Mouse (Mus musculus): Measurements from ENCODE around the gene Ece1. TPM values are rescaled to one million over a fixed set of nuclear protein-coding genes. Genes with fewer than 3 reads are reported as not detected.
"Not testable (repeated sequence)": the region's sequence is repeated elsewhere in the genome, so short reads cannot be mapped to it uniquely, and the experiment has no call there.

Ece1 gene
- polyA plus RNA-seq, 2 experiments, result 42.4 to 45.7 TPM

GRCm38 (mm10) chr4:137838791-137839190 is 23.2 kb upstream of the Ece1 start:
- no peaks in the 10 kb centered on the region for H3K9me3 ChIP-seq (ENCODE audit: control insufficient read depth, low read length)
- WGBS, result 90% methylated on average over 2 of the region's 2 CpGs
- DNase-seq (ENCODE audit: low spot score) (no peak), ATAC-seq (ENCODE audit: low FRiP score, low read depth) (no peak)
- H3K27ac ChIP-seq (replicated peaks; ENCODE audit: low read depth, low read length), result no peak overlapping the region
- TF ChIP-seq POLR2A (IDR thresholded peaks at IDR 0.05; ENCODE audit: borderline replicate concordance, extremely low read depth, insufficient read depth, insufficient read length), result no peak
- H3K36me3 ChIP-seq (ENCODE audit: control insufficient read depth, insufficient read depth, low read length), result no peaks in the 10 kb centered on the region
- no peak overlapping the region for H3K4me3 ChIP-seq (replicated peaks; ENCODE audit: low read length)
- peaks cover 4% of the 10 kb centered on the region; the same call in 1 of the 2 replicates for H3K4me1 ChIP-seq (ENCODE audit: control insufficient read depth, insufficient read depth, low read length)
- H3K4me2 ChIP-seq (replicated peaks; ENCODE audit: low read depth, low read length, severe bottlenecking), result no peak overlapping the region
- H3K27me3 ChIP-seq (ENCODE audit: control insufficient read depth, insufficient read depth, low read length), result no peaks in the 10 kb centered on the region
- no peak overlapping the region for H3K9ac ChIP-seq (ENCODE audit: low read depth, low read length, severe bottlenecking)

GRCm38 (mm10) chr4:137839452-137839851 is 22.6 kb upstream of the Ece1 start:
- no peak for TF ChIP-seq POLR2A (IDR thresholded peaks at IDR 0.05; ENCODE audit: borderline replicate concordance, extremely low read depth, insufficient read depth, insufficient read length)
- H3K4me2 ChIP-seq (replicated peaks; ENCODE audit: low read depth, low read length, severe bottlenecking), result no peak overlapping the region
- no peak overlapping the region for H3K4me3 ChIP-seq (replicated peaks; ENCODE audit: low read length)

GRCm38 (mm10) chr4:137844656-137845055 is 17.4 kb upstream of the Ece1 start:
- no peak overlapping the region for H3K4me3 ChIP-seq (replicated peaks; ENCODE audit: low read length)
- peak; percentile 73 for DNase-seq (ENCODE audit: low spot score)
- H3K4me2 ChIP-seq (replicated peaks; ENCODE audit: low read depth, low read length, severe bottlenecking), result no peak overlapping the region
- no peak overlapping the region for H3K27ac ChIP-seq (replicated peaks; ENCODE audit: low read depth, low read length)
- H3K9me3 ChIP-seq (ENCODE audit: control insufficient read depth, low read length), result no peaks in the 10 kb centered on the region
- no peaks in the 10 kb centered on the region for H3K4me1 ChIP-seq (ENCODE audit: control insufficient read depth, insufficient read depth, low read length)
- H3K9ac ChIP-seq (ENCODE audit: low read depth, low read length, severe bottlenecking), result no peak overlapping the region
- no peaks in the 10 kb centered on the region for H3K27me3 ChIP-seq (ENCODE audit: control insufficient read depth, insufficient read depth, low read length)
- ATAC-seq (ENCODE audit: low FRiP score, low read depth), result no peak
- no peaks in the 10 kb centered on the region for H3K36me3 ChIP-seq (ENCODE audit: control insufficient read depth, insufficient read depth, low read length)
- 17% methylated on average over 11 of the region's 11 CpGs for WGBS
- TF ChIP-seq POLR2A (IDR thresholded peaks at IDR 0.05; ENCODE audit: borderline replicate concordance, extremely low read depth, insufficient read depth, insufficient read length), result no peak

More at GRCm38 (mm10) chr4:137839452-137839851, 22.6 kb upstream of the Ece1 start:
- Histone ChIP-seq H3K9ac (ENCODE audit: low read depth, low read length, severe bottlenecking) (no peak overlapping the region), H3K27ac (replicated peaks; ENCODE audit: low read depth, low read length) (no peak overlapping the region), H3K4me1 (ENCODE audit: control insufficient read depth, insufficient read depth, low read length) (peaks cover 4% of the 10 kb centered on the region; the same call in 1 of the 2 replicates), H3K36me3 (ENCODE audit: control insufficient read depth, insufficient read depth, low read length) (no peaks in the 10 kb centered on the region), H3K9me3 (ENCODE audit: control insufficient read depth, low read length) (no peaks in the 10 kb centered on the region), H3K27me3 (ENCODE audit: control insufficient read depth, insufficient read depth, low read length) (no peaks in the 10 kb centered on the region)
- no peak for DNase-seq (ENCODE audit: low spot score)
- WGBS, result 84% methylated on average over 5 of the region's 5 CpGs
- ATAC-seq (ENCODE audit: low FRiP score, low read depth), result no peak

GRCm38 (mm10) chr4:137847651-137848050 is 14.4 kb upstream of the Ece1 start:
- H3K4me2 ChIP-seq (replicated peaks; ENCODE audit: low read depth, low read length, severe bottlenecking); H3K36me3 ChIP-seq (ENCODE audit: control insufficient read depth, insufficient read depth, low read length); H3K27ac ChIP-seq (replicated peaks; ENCODE audit: low read depth, low read length); H3K4me1 ChIP-seq (ENCODE audit: control insufficient read depth, insufficient read depth, low read length); DNase-seq (ENCODE audit: low spot score); H3K9me3 ChIP-seq (ENCODE audit: control insufficient read depth, low read length); H3K4me3 ChIP-seq (replicated peaks; ENCODE audit: low read length); ATAC-seq (ENCODE audit: low FRiP score, low read depth); H3K9ac ChIP-seq (ENCODE audit: low read depth, low read length, severe bottlenecking); H3K27me3 ChIP-seq (ENCODE audit: control insufficient read depth, insufficient read depth, low read length): not testable (repeated sequence)
- WGBS, result 88% methylated on average over 8 of the region's 8 CpGs

GRCm38 (mm10) chr4:137850161-137850560 is 11.9 kb upstream of the Ece1 start:
- TF ChIP-seq POLR2A (IDR thresholded peaks at IDR 0.05; ENCODE audit: borderline replicate concordance, extremely low read depth, insufficient read depth, insufficient read length), result no peak
- 91% methylated on average over 6 of the region's 6 CpGs for WGBS
- no peak for ATAC-seq (ENCODE audit: low FRiP score, low read depth)

GRCm38 (mm10) chr4:137851484-137851883 is 10.6 kb upstream of the Ece1 start:
- Histone ChIP-seq H3K9ac (ENCODE audit: low read depth, low read length, severe bottlenecking) (no peak overlapping the region), H3K27me3 (ENCODE audit: control insufficient read depth, insufficient read depth, low read length) (no peaks in the 10 kb centered on the region), H3K9me3 (ENCODE audit: control insufficient read depth, low read length) (no peaks in the 10 kb centered on the region), H3K4me2 (replicated peaks; ENCODE audit: low read depth, low read length, severe bottlenecking) (no peak overlapping the region), H3K27ac (replicated peaks; ENCODE audit: low read depth, low read length) (no peak overlapping the region), H3K36me3 (ENCODE audit: control insufficient read depth, insufficient read depth, low read length) (no peaks in the 10 kb centered on the region), H3K4me1 (ENCODE audit: control insufficient read depth, insufficient read depth, low read length) (no peaks in the 10 kb centered on the region), H3K4me3 (replicated peaks; ENCODE audit: low read length) (no peak overlapping the region)
- 49% methylated on average over 2 of the region's 2 CpGs for WGBS
- DNase-seq (ENCODE audit: low spot score) (no peak), ATAC-seq (ENCODE audit: low FRiP score, low read depth) (no peak)
- no peak for TF ChIP-seq POLR2A (IDR thresholded peaks at IDR 0.05; ENCODE audit: borderline replicate concordance, extremely low read depth, insufficient read depth, insufficient read length)

More at GRCm38 (mm10) chr4:137850161-137850560, 11.9 kb upstream of the Ece1 start:
- H3K9ac ChIP-seq (ENCODE audit: low read depth, low read length, severe bottlenecking), result no peak overlapping the region
- no peak for DNase-seq (ENCODE audit: low spot score)
- no peak overlapping the region for H3K27ac ChIP-seq (replicated peaks; ENCODE audit: low read depth, low read length)
- H3K9me3 ChIP-seq (ENCODE audit: control insufficient read depth, low read length), result no peaks in the 10 kb centered on the region
- no peak overlapping the region for H3K4me2 ChIP-seq (replicated peaks; ENCODE audit: low read depth, low read length, severe bottlenecking)
- no peaks in the 10 kb centered on the region for H3K27me3 ChIP-seq (ENCODE audit: control insufficient read depth, insufficient read depth, low read length)
- H3K36me3 ChIP-seq (ENCODE audit: control insufficient read depth, insufficient read depth, low read length), result no peaks in the 10 kb centered on the region
- no peak overlapping the region for H3K4me3 ChIP-seq (replicated peaks; ENCODE audit: low read length)
- H3K4me1 ChIP-seq (ENCODE audit: control insufficient read depth, insufficient read depth, low read length), result no peaks in the 10 kb centered on the region
